Mouse (Mus musculus) limb, embryonic 14.5 days (tissue): ENCODE results near the gene Slc25a13. TPM values are rescaled to one million over a fixed set of nuclear protein-coding genes. Genes with fewer than 3 reads are reported as not detected.

Source experiments
- ATAC-seq: fragments of 200-750 bp; cut with Nextera tagmentation; 2 replicates; pipeline ENCODE4 v1.8.0; 2017; ENCODE audit warnings: low read depth, moderate number of reproducible peaks, moderate TSS enrichment; ENCODE audit not compliant: low FRiP score
- DNase-seq: peaks from one replicate; pipeline ENCODE4 v3.0.0-alpha.2; 2015; ENCODE audit warnings: low spot score
- H3K27ac ChIP-seq: fragments of 300-500 bp; sonication (generic); replicated peaks from 2 replicates; pipeline ENCODE4 v1.5.1; 2014; ENCODE audit warnings: low read depth, mild to moderate bottlenecking, low read length, moderate library complexity, mixed read lengths
- H3K27me3 ChIP-seq: fragments of 300-500 bp; sonication (generic); 2 replicates; pipeline ENCODE4 v1.6.1; 2014; ENCODE audit warnings: low read length, mixed read lengths; ENCODE audit not compliant: control insufficient read depth, insufficient read depth
- H3K36me3 ChIP-seq: fragments of 300-500 bp; sonication (generic); 2 replicates; pipeline ENCODE4 v1.6.1; 2014; ENCODE audit warnings: mild to moderate bottlenecking, low read length, moderate library complexity, mixed read lengths; ENCODE audit not compliant: control insufficient read depth, insufficient read depth
- H3K4me1 ChIP-seq: fragments of 300-500 bp; sonication (generic); 2 replicates; pipeline ENCODE4 v1.6.1; 2014; ENCODE audit warnings: antibody characterized with exemption, low read length, mixed read lengths; ENCODE audit not compliant: control insufficient read depth, insufficient read depth
- H3K4me2 ChIP-seq: fragments of 300-500 bp; sonication (generic); replicated peaks from 2 replicates; pipeline ENCODE4 v1.6.1; 2014; ENCODE audit warnings: low read depth, mild to moderate bottlenecking, low read length, moderate library complexity; ENCODE audit not compliant: severe bottlenecking
- H3K4me3 ChIP-seq: fragments of 300-500 bp; sonication (generic); replicated peaks from 2 replicates; pipeline ENCODE4 v1.5.1; 2014; ENCODE audit warnings: low read length
- H3K9ac ChIP-seq: fragments of 300-500 bp; sonication (generic); 2 replicates; pipeline ENCODE4 v1.6.1; 2014; ENCODE audit warnings: mild to moderate bottlenecking, low read depth, low read length, moderate library complexity; ENCODE audit not compliant: severe bottlenecking
- H3K9me3 ChIP-seq: fragments of 300-500 bp; sonication (generic); 2 replicates; pipeline ENCODE4 v1.6.1; 2016; ENCODE audit warnings: low read length; ENCODE audit not compliant: control insufficient read depth
- POLR2A ChIP-seq: fragments of 200-500 bp; IDR thresholded peaks from 2 replicates; pipeline ENCODE4 v1.8.0; 2012; ENCODE audit warnings: inconsistent platforms, mild to moderate bottlenecking, moderate library complexity, borderline replicate concordance; ENCODE audit not compliant: insufficient read depth, insufficient read length; ENCODE audit errors: extremely low read depth
- WGBS: fragments of 180-500 bp; shearing (Covaris S2); extraction: QIAGEN DNeasy Blood & Tissue Kit; methylation state at CpG from one replicate; pipeline ENCODE4 v1.1.7; 2014; 5-methylcytosine and 5-hydroxymethylcytosine counted together
- polyA plus RNA-seq, 2 experiments: library from polyadenylated mRNA; depleted of rRNA in 1 of 2; stranded (reverse) in 1 of 2; unstranded in 1 of 2; fragments of >200 nt; fragmentation: Nextera tagmentation in 1 of 2; extraction: Ambion mirVana in 1 of 2; gene quantifications; 2 replicates each; pipeline versions ENCODE4 v1.2.1 to v1.2.3; 2012 to 2014

Gene Slc25a13
- polyA plus RNA-seq, 2 experiments, result 8.2 to 19.1 TPM

- 63% methylated on average over 5 of the region's 5 CpGs for WGBS
- no peaks in the 10 kb centered on the region for H3K9me3 ChIP-seq
- ATAC-seq (no peak), DNase-seq (no peak)
- H3K4me2 ChIP-seq, result no peak overlapping the region
- peaks cover 5% of the 10 kb centered on the region; the same call in 1 of the 2 replicates for H3K36me3 ChIP-seq
- H3K27ac ChIP-seq, result no peak overlapping the region
- TF ChIP-seq POLR2A, result no peak
- peaks cover 7% of the 10 kb centered on the region for H3K4me1 ChIP-seq
- H3K27me3 ChIP-seq, result no peaks in the 10 kb centered on the region
- no peak overlapping the region for H3K4me3 ChIP-seq
- no peak overlapping the region for H3K9ac ChIP-seq
Measured at GRCm38 (mm10) chr6:6175350-6175971, 41.5 kb downstream of the Slc25a13 start.

GRCm38 (mm10) chr6:6173935-6174561 is 42.9 kb downstream of the Slc25a13 start:
- Histone ChIP-seq H3K4me3 (no peak overlapping the region), H3K9ac (no peak overlapping the region), H3K27ac (no peak overlapping the region), H3K36me3 (0 out of 2 replicates have a peak, but pooled peaks cover 2% of the 10 kb centered on the region), H3K4me2 (no peak overlapping the region), H3K27me3 (no peaks in the 10 kb centered on the region), H3K9me3 (no peaks in the 10 kb centered on the region), H3K4me1 (peaks cover 8% of the 10 kb centered on the region)
- TF ChIP-seq POLR2A, result no peak
- DNase-seq, result no peak
- ATAC-seq, result no peak
- 18% methylated on average over 9 of the region's 9 CpGs for WGBS

DNA sequence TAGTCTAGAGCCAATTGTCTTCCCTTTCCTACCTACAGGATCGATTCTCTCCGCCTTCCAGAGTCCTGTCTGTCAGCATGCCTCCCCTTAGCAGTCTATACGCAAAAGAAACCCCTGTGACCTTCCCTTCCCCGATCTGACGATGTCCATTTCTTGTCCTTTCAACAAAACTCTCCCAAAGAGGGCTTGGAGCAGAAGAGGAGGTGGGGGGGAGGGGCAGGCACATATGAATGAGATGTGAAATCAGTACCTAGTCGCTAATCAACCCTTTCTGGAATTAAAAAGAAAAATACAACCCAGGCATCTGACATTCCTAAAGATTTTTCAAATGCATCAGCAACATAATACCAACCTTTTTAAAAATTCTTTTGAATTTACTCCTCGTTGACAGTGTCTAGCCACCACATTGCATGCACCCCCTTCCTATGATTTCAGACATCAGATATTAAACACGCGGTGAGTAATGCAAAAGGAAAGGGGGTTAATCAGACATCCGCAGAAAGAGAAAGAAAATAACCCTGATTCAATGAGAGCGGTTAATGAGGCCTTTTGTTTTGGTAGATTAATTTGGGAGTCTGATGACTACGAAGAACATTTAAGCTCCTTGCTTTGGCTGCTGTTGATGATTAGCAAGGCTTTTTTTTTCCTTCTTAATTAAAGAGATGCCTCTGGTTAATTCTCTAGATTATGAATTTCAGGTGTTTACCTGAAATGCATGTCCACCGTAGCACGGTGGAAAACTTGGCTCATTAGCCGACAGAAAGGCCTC is 43.6 kb downstream of the Slc25a13 start:
- Histone ChIP-seq H3K4me3 (no peak overlapping the region), H3K9me3 (no peaks in the 10 kb centered on the region), H3K27ac (no peak overlapping the region), H3K27me3 (no peaks in the 10 kb centered on the region), H3K4me2 (no peak overlapping the region), H3K36me3 (0 out of 2 replicates have a peak, but pooled peaks cover 1% of the 10 kb centered on the region), H3K9ac (no peak overlapping the region), H3K4me1 (peaks cover 15% of the 10 kb centered on the region)
- WGBS, result 46% methylated on average over 15 of the region's 15 CpGs
- no peak for DNase-seq
- no peak for TF ChIP-seq POLR2A
- ATAC-seq, result no peak

- ATAC-seq, result no peak
- no peak overlapping the region for H3K4me2 ChIP-seq
- no peak overlapping the region for H3K27ac ChIP-seq
Measured at GRCm38 (mm10) chr6:6168566-6169134, 48.3 kb downstream of the Slc25a13 start.

More at GRCm38 (mm10) chr6:6168566-6169134, 48.3 kb downstream of the Slc25a13 start:
- Histone ChIP-seq H3K27me3 (no peaks in the 10 kb centered on the region), H3K4me1 (peaks cover 8% of the 10 kb centered on the region), H3K36me3 (no peaks in the 10 kb centered on the region), H3K9me3 (no peaks in the 10 kb centered on the region), H3K4me3 (no peak overlapping the region), H3K9ac (no peak overlapping the region)
- TF ChIP-seq POLR2A, result no peak
- DNase-seq, result peak; percentile 68
- whole genome bisulfite sequencing, result 58% methylated on average over 11 of the region's 11 CpGs
